Mouse (Mus musculus): Measurements from ENCODE around the gene Arid5a.

The Arid5a gene

DNA sequence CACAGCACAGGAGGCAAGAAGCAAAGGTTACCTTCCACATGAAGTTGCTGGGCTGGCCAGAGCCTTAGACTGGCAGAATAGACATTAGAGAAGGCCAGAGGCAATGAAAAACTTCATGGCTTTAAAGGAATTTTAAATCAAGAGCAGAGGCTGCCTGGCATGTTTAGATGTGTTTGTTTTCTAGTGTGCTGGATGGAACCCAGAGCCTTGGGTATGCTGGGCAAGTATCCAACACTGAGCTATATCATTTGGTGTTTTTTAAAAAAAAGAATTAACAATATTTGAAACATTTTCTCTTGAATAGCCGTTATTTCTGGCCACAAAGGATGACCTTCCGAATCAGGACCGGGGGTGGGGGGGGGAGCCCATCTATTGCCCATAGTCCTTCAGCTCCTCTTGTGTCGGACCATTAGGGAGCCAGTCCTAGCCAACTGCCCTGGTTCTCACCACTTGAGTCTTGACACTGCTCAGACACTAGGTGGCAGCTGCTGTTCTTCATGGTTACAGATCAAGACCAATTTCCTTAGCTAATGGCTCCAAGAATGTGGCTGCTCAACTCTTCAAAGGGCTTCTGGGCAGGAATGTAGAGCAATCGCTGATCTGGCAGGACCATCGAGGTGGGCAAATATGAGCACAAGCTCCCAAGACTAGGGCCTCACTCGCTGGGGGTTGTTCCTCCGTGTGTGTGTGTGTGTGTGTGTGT, 16.4 kb downstream of the Arid5a start:
- no peak for DNase-seq (ENCODE audit: low read depth, low spot score)

DNA sequence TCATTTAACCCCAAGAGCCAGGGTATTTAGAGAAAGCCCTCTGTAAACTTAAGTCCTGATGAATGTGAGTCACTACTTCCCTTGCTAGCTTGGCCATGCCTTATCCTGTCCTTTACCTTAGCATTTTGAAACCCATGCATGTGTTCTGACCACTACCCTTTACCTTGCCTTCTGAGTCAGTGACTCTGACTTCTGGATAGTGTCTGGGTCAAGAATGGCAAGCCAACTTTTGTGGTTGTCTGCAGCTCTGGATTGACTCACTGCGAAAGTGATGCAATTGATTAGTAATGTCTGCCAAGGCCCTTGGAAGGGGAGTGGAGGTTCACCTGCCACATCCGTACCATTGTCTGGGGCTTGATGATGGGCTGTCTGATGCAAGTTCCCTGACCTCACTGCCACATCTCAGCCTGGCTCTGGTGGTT, 18.4 kb downstream of the Arid5a start:
- no peak for DNase-seq (ENCODE audit: low read depth, low spot score)

DNA sequence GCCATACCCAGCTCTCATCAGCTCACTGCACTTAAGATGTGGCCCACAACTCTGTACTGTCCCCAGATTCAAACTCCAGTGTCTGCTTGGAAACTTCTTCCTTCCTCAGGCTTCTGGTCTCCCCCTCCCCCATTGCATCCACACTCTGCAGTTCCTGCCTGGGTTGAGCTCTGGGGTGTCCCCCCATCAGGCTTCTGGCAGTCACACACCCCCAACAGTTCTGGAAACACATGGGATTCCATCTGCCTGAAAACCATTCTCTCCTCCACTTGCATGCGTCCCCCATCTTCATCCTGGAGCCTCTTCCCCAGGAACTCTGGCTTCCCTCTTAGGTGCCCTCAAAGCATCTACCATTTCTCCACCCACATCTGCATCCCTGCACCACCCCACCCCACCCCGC, 19.3 kb downstream of the Arid5a start:
- no peak for DNase-seq (ENCODE audit: low read depth, low spot score)

- no peak for DNase-seq (ENCODE audit: low read depth, low spot score)
These were observed 24.2 kb downstream of the Arid5a start for GRCm38 (mm10) chr1:36331743-36332142.

DNA sequence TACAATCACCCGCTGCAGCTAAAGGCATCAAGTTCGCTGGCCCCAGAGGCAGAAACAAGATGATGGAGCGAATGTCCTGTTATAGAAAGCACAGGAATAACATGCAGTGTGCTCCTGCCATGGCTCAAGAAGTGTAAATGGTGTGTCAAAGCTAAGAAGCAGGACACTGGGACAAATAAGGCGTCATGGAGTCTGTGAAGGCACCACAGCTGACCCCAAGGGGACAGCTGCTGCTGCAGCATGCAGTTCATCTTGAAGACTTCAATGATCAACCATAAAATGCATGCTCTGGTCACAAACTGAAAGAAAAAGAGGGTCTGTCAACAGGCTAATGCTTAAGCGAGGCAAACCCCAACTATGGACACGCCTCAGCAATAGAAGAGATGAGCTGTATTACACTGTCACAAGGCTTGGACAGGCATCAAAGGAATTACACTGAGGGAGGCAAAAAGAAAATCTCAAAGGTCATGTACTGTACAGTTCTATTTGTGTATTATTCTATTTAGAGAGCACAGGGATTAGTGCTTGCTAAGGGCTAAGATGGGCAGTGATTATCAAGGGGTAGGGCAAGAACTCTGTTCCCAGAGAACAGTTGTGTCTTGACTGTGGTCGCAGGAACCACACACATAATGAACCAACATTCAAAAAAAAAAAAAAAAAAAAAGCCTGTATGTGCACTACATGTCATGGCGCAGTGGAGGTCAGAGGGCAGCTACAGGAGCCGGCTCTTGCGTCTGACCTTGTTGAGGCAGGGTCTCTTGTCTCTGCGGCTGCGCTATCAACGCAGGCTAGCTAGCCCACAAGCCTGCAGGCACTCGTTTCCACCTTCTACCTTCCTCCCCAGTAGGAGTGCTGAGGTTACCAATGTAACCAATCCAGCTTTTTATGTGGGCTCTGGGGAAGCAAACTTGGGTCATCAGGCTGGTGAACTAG, 25.7 kb downstream of the Arid5a start:
- no peak for DNase-seq (ENCODE audit: low read depth, low spot score)

GRCm38 (mm10) chr1:36342547-36342946, 35.0 kb downstream of the Arid5a start:
- DNase-seq (ENCODE audit: low read depth, low spot score) = no peak

GRCm38 (mm10) chr1:36352351-36352750, 44.8 kb downstream of the Arid5a start:
- DNase-seq (ENCODE audit: low read depth, low spot score) = no peak

DNA sequence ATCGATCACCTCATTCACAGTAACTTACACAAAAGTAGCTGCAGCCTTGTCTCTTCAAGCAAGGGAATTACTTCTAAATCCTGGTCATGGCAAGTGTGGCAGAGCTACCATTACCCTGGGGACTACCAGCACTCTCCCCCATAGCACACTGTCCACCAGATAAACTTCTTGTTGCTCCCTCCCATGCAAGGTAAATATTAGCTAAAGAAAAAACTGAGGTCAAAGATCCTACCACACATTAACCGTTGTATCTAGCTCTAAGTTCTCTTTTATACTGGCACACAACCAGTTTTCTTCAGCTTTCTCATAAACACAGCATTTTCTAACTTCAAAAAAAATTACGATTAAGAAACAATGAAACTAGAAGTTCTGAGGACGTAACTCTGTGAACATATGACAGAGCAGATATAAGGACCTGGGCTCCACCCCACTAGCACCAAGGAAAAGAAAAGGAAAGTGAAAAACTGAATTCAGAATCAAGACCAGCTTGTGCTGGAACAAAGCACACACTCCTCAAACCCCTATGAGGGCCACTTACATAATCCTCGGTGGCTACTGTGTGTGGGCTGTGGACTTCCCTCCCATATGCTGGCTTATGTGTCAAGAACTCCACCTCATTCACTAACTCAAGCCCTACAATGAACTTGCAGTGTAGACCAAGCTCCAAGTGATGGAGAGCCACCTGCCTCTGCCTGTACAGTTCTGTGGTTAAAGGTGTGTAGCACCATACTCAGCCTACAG, 49.6 kb downstream of the Arid5a start:
- no peak for DNase-seq (ENCODE audit: low read depth, low spot score)

DNA sequence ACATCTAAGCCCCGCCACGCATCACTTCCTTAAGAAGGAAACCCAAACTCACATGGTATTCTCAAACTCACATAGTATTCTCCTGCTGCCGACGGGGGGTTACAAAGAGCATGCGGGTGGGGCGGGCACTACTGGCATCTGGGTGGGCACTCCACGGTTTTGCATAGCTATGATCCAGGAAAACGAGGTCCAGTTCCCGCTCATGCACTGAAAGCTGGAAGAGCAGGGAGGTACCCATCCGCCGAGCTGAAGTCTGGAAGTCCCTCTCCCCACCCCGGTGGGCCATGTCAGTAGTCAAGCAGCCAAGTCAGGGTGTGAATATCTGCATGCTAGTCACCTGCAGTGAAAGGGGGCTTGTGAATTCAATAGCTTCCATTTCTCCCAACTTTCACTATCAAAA, 60.2 kb downstream of the Arid5a start:
- no peak for DNase-seq (ENCODE audit: low read depth, low spot score)

DNA sequence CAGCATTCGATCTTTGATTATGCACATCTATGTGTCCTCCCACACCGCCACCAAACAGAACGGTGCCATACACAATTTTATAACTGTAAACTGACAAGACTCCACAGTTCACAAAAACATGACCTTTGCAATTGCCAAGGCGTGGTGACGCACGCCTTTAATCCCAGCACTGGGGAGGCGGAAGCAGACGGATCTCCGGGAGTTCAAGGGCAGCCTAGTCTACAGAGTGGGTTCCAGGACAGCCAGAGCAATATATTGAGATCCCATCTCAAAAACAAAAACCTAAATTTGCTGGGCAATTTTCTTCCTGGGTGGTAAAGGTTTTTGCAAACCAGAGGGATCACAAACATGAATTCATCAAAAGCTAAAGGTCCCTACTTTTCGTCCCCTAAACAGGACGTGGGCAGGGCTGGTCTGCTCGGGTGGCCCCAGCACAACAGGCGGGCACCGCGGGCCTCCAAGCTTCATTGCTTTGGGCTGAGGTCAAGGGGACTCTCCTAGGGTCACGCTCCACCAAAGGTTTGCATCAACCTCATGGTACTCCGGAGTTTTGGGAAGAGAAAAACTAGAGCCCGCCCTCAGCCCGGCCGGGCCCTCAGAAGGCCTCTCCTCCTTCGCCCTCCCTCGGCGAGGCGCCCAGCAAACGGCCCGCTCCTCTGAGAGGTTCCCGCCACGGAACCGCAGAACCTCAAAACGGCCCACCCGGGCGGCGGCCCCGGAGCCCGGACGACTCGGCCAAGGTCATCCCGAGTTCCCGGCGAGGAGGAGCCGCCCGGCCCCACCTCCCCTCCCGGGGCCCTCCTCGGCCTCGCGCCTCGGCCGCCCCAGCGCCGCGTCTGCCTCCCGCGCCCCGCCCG, 60.8 kb downstream of the Arid5a start:
- DNase-seq (ENCODE audit: low read depth, low spot score) = no peak

DNA sequence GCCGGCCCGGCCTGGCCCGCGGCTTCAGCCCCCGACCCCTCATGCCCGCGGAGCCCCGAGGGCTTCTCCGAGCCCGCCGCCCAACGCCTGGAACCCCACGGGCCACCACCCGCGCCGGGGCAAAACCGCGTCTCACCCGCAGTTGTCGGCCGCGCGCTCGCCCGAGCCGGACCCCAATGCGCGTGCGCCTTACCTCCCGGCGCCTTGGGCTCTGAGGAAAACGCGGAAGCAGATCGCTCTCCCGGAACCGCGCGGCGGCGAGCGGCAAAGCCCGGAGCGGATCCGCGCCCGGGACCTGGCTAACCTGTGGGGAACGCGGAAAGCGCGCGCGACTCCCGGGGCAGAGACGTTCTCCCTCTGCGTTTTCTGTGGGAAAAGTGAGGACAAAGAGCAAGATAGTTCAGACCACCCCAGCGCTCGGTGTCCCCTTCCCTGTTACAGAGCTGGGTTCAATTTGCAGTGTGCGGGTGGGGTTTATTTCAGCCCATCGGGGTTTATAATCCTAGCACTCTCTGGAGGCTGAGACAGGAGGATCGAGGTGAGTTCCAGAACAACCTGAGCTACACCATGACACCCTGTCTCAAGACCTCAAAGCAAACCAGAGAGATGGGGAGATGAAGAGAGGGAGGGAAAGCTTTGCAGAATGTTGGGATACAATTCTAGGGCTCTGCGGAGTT, 61.6 kb downstream of the Arid5a start, which contains the start of gene Kansl3:
Gene Kansl3, minus strand, starts transcription at position 213 of the 677 bp plus-strand sequence.
- DNase-seq (ENCODE audit: low read depth, low spot score) = peak; percentile 85

DNA sequence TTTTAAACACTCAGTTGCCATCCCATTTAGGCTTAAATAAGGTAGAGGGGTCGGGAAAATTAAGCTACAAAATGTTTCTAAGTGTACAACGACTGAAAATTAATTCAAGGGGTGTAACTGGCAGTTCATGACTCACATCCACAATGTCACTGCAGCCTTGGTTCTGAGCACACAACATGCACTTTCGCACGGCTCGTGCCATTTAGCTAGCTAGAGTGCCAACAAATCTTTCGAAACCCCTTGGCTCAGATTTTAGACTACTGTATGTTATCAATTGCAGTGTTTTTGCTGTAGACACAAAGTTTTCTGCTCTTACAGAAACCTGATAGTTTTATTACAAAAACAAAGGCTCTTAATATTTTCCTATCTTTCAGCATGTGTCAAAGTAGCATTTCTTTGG, 63.4 kb downstream of the Arid5a start:
- no peak for DNase-seq (ENCODE audit: low read depth, low spot score)

GRCm38 (mm10) chr1:36371934-36372845, 64.7 kb downstream of the Arid5a start, which contains the start of gene Fer1l5:
Gene Fer1l5, plus strand, starts transcription at chr1:36372291.
- DNase-seq (ENCODE audit: low read depth, low spot score) = no peak

Data from c-Kit-negative CD71-positive TER-119-positive erythroid progenitor cells, embryonic 14.5 days (primary cell).